Mouse (Mus musculus) ES-E14 (cell line): ENCODE data around the gene Atp5b.
A peak's percentile ranks its signal among the peaks of the same experiment; 100 is the strongest.

Source experiments
- HCFC1 ChIP-seq: IDR thresholded peaks from 2 replicates; pipeline ENCODE4 v1.6.1; 2012; ENCODE audit warnings: low read length, inconsistent platforms, borderline replicate concordance; ENCODE audit not compliant: insufficient read depth
- MAFK ChIP-seq: IDR thresholded peaks from 2 replicates; pipeline ENCODE4 v1.6.1; 2014; ENCODE audit warnings: mild to moderate bottlenecking, low read depth, low read length, inconsistent platforms; ENCODE audit not compliant: insufficient read depth
- ZNF384 ChIP-seq: IDR thresholded peaks from 2 replicates; pipeline ENCODE4 v1.6.1; 2012; ENCODE audit warnings: low read depth, low read length, inconsistent platforms

DNA sequence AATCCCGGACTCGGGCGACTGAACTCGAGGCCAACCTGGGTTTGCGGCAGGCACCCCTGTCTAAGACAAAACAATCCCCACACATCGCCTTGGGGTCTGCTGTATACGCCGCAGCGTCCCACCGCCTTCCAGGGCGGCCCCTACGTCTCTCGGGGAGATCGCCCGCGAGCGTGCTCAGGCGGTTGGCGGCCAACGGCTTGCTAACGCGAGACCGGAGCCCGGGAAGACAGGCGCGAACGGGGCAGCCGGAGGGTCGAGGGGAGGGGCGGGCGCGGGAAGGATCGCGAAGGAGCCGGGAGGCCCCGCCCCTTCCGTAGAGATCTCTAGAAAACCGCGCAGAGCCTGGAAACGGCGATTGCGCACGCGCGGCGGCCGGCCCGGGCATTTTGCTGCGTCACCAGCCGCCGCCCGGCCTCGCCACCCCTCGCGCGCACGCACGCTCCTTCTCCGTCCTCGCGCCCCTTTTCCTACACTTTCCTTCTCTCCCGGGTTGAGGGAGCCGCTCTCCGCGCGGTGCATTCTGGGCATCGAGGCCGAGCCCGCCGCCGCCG, 24.4 kb upstream of the Atp5b start, which contains the start of gene Ptges3:
- peak; percentile 93 for TF ChIP-seq MAFK
- peak; percentile 13; the same call in 1 of the 2 replicates for TF ChIP-seq HCFC1
- TF ChIP-seq ZNF384: no peak
